15 mouse cellular contexts compared by ENCODE assay signal in the genomic region with DNA sequence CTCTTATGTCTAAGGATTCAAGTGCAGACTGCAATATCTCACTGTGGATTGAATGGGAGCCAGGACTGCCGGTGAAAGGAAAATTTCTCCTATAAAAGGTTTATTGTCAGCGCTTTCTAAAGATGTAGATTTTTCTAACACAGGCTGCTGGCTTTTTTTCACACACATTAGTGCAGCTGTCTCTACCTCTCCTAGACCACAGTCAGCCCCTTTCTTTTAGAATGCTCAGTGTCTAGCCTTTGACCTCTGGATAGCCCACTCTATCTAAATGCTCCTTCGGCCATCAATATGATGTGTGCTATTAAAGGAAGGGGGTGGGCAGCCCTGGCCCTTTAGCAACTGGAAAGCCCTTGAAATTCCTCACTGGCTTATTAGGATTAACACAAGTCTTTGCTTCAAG. TPM values are rescaled to one million over a fixed set of nuclear protein-coding genes. Genes with fewer than 3 reads are reported as not detected.
A peak's percentile ranks its signal among the peaks of the same experiment; 100 is the strongest.
DNase-seq lines count a peak whose midpoint lies in the region; ATAC-seq lines count a peak whose summit lies in the region.
"Had no signal": no experiment of that assay in that cellular context is flagged by ENCODE, and none has a peak within 500 bp of the region (broad histone marks: within the 10 kb centered on the region; RNA-seq: fewer than 3 reads in every experiment).

No protein-coding gene starts in this region.

- no peaks in the 10 kb centered on the region for H3K27me3 ChIP-seq in heart, embryonic 13.5 days (replicated peaks)

- no peak overlapping the region for H3K4me3 ChIP-seq in heart, embryonic 13.5 days
- H3K4me3 ChIP-seq: hindbrain, embryonic 15.5 days; liver, embryonic 12.5 days had no signal

- 28% methylated on average over 3 of the region's 3 CpGs for WGBS in heart, embryonic 13.5 days

- no peak for ATAC-seq in heart, embryonic 13.5 days (ENCODE audit: extremely low read depth, insufficient number of reproducible peaks, low FRiP score, low TSS enrichment)
- no peak for ATAC-seq in activated CD4-positive, CD25-positive, alpha-beta regulatory T cell, adult 4 months
- ATAC-seq: liver, embryonic 12.5 days had no signal

- peaks cover 17% of the 10 kb centered on the region for H3K36me3 ChIP-seq in heart, embryonic 13.5 days
- H3K36me3 ChIP-seq: G1E; hindbrain, embryonic 15.5 days had no signal

- H3K4me1 ChIP-seq in heart, embryonic 13.5 days: peaks cover 51% of the 10 kb centered on the region

- peak overlapping the region; percentile 39; the same call in 1 of the 2 replicates for H3K27ac ChIP-seq in heart, embryonic 13.5 days (replicated peaks)
- H3K27ac ChIP-seq: hindbrain, embryonic 15.5 days; liver, embryonic 12.5 days had no signal

- no peak for DNase-seq in heart, adult 8-10 months (ENCODE audit: low spot score)
- DNase-seq in Muller cell, postnatal 12 days (ENCODE audit: inconsistent ontology term): peak; percentile 85
- DNase-seq in embryo, embryonic 11 days: peak; percentile 63
- peak; percentile 68 for DNase-seq in mesoderm, embryonic 11.5 days (ENCODE audit: low read depth, low spot score)
- no peak for DNase-seq in thymus, postnatal 14 days
- no peak for DNase-seq in adrenal gland, adult 8-10 months
- DNase-seq: cerebellum, adult 11-12 months; gastrocnemius, postnatal 10 days; kidney, adult 2 months; lung, postnatal 10 days had no signal

- H3K9me3 ChIP-seq in heart, embryonic 13.5 days: no peaks in the 10 kb centered on the region
- H3K9me3 ChIP-seq: hindbrain, embryonic 15.5 days; liver, embryonic 12.5 days had no signal

- H3K9ac ChIP-seq in heart, embryonic 13.5 days: no peak overlapping the region
- H3K9ac ChIP-seq: hindbrain, embryonic 15.5 days; liver, embryonic 12.5 days had no signal

- H3K4me2 ChIP-seq in heart, embryonic 13.5 days: peak overlapping the region; percentile 86
- H3K4me2 ChIP-seq: hindbrain, embryonic 15.5 days; liver, embryonic 12.5 days had no signal

RNA-seq across cellular contexts. Expression of a gene that starts 3.8 kb away (rescaled TPM):
- polyA plus RNA-seq in heart, embryonic 13.5 days (2015; fragmentation: Nextera tagmentation; extraction: Ambion mirVana): 60.0 and 62.1 TPM in 2 replicates
- total RNA-seq in heart, adult 8-10 months (2022): 10 to 100 TPM; 53.0 to 86.1 (median 71.0) TPM
- not detected for polyA plus RNA-seq in activated CD4-positive, CD25-positive, alpha-beta regulatory T cell, adult 4 months (2017; shearing (Covaris generic))
- 10 to 100 TPM in 2 of 4 experiments, 1 to 10 TPM in 2; 7.9 to 16.9 (median 11.3) TPM for total RNA-seq in adrenal gland, adult 8-10 months (2022)
- total RNA-seq: G1E had no signal
- polyA plus RNA-seq: G1E had no signal

Comparison
In these comparisons a context has a peak if more than half of its experiments do, and no peak if none do; other contexts are left out.
1. DNase-seq: peak in Muller cell, postnatal 12 days (single experiment), embryo, embryonic 11 days (single experiment) and mesoderm, embryonic 11.5 days (single experiment); none in heart, adult 8-10 months (single experiment), thymus, postnatal 14 days (single experiment) and adrenal gland, adult 8-10 months (single experiment).